Mouse (Mus musculus): ENCODE measurements around the gene Unc13a.

GRCm38 (mm10) chr8:71639318-71639717, 32.2 kb downstream of the Unc13a start:
- TF ChIP-seq TAL1 (IDR thresholded peaks at IDR 0.05; ENCODE audit: low read length) (no peak), GATA1 (IDR thresholded peaks at IDR 0.05; ENCODE audit: low read length) (no peak)

Data from erythroblast, embryonic 14.5 days (primary cell).